Mouse (Mus musculus): ENCODE measurements at regions not wholly inside any gene's neighbourhood (a gene's known extent, or its start where the extent isn't known, plus 50 kb on each side); places are given as distances from the start of the nearest gene placed in this dataset.
A peak's percentile ranks its signal among the peaks of the same experiment; 100 is the strongest.

DNA sequence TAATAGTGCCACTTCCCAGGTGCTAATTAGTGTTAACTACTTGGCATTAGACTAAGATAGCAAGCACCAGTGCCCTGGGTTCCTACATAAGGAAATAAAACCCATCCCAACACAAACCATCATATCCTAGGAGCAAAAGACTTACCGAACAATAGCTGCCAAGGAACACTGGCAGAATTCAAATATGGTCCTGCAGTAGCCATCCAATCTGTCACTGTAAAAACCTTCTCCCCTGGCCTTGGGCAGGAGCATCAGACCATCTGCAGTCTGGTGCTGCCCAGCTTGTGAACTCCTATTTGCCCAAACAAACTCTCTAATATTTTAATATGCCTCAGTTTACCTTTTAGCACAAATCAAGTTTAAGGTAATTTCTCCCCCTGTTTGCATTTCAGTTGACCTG lies 137.9 kb upstream of the Nabp1 start:
- TF ChIP-seq CTCF (IDR thresholded peaks at IDR 0.05; ENCODE audit: low read depth): no peak
- 93% methylated on average over 1 of the region's 1 CpGs for WGBS
- H3K36me3 ChIP-seq (ENCODE audit: control insufficient read depth, insufficient read depth): no peaks in the 10 kb centered on the region
- ATAC-seq: no peak
- H3K27me3 ChIP-seq (replicated peaks; ENCODE audit: control insufficient read depth, insufficient read depth, low read length): no peaks in the 10 kb centered on the region
- no peak overlapping the region for H3K4me2 ChIP-seq (replicated peaks; ENCODE audit: low read depth)
- H3K4me3 ChIP-seq (ENCODE audit: low read depth, low read length): no peak overlapping the region
- no peak overlapping the region for H3K9ac ChIP-seq (ENCODE audit: low read depth, low read length)
- no peaks in the 10 kb centered on the region for H3K4me1 ChIP-seq (replicated peaks; ENCODE audit: control insufficient read depth, insufficient read depth, low read length)
- no peaks in the 10 kb centered on the region for H3K9me3 ChIP-seq (ENCODE audit: control insufficient read depth)
- H3K27ac ChIP-seq (ENCODE audit: low read depth, low read length): no peak overlapping the region

DNA sequence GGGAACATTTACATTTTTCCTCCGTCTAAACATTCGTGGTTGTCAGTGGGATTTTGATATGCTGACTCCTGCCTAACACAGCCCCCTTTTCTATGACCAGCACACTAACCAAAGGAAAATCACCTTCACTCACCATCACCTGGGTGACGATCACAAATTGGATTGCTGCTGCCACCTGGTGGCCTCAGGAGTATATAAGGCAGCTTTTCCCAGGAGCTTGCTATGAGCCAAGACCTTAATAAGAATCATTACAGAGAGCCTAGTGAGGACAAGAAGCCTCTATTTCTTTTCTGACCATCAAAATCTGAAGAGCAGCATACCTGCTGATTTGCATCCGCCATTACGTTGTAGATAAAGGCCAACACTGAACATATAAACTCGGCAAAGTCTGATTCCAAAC lies 137.3 kb upstream of the Nabp1 start:
- Histone ChIP-seq H3K4me3 (ENCODE audit: low read depth, low read length) (no peak overlapping the region), H3K27me3 (replicated peaks; ENCODE audit: control insufficient read depth, insufficient read depth, low read length) (no peaks in the 10 kb centered on the region), H3K36me3 (ENCODE audit: control insufficient read depth, insufficient read depth) (no peaks in the 10 kb centered on the region), H3K27ac (ENCODE audit: low read depth, low read length) (no peak overlapping the region), H3K4me2 (replicated peaks; ENCODE audit: low read depth) (no peak overlapping the region), H3K9ac (ENCODE audit: low read depth, low read length) (no peak overlapping the region), H3K9me3 (ENCODE audit: control insufficient read depth) (no peaks in the 10 kb centered on the region), H3K4me1 (replicated peaks; ENCODE audit: control insufficient read depth, insufficient read depth, low read length) (no peaks in the 10 kb centered on the region)
- ATAC-seq: no peak
- WGBS: 23% methylated on average over 6 of the region's 6 CpGs
- TF ChIP-seq CTCF (IDR thresholded peaks at IDR 0.05; ENCODE audit: low read depth): peak; percentile 81

DNA sequence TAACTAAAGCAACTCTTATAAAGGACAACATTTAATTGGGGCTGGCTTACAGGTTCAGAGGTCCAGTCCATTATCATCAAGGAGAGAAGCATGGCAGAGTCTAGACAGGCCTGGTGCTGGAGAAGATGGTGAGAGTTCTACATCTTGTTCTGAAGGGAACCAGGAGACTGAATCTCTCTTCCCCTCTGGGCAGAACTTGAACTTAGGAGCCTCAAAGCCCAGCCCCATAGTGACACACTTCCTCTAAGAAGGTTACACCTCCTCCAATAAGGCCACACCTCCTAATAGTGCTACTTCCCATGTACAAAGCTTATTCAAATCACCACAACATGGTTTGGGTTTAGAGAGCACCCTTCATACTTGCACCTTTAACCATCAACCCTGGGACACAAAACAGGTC lies 136.5 kb upstream of the Nabp1 start:
- Histone ChIP-seq H3K9ac (ENCODE audit: low read depth, low read length) (no peak overlapping the region), H3K4me2 (replicated peaks; ENCODE audit: low read depth) (no peak overlapping the region), H3K4me1 (replicated peaks; ENCODE audit: control insufficient read depth, insufficient read depth, low read length) (no peaks in the 10 kb centered on the region), H3K4me3 (ENCODE audit: low read depth, low read length) (no peak overlapping the region), H3K27ac (ENCODE audit: low read depth, low read length) (no peak overlapping the region), H3K36me3 (ENCODE audit: control insufficient read depth, insufficient read depth) (no peaks in the 10 kb centered on the region), H3K27me3 (replicated peaks; ENCODE audit: control insufficient read depth, insufficient read depth, low read length) (no peaks in the 10 kb centered on the region), H3K9me3 (ENCODE audit: control insufficient read depth) (no peaks in the 10 kb centered on the region)
- no peak for ATAC-seq
- TF ChIP-seq CTCF (IDR thresholded peaks at IDR 0.05; ENCODE audit: low read depth): no peak

DNA sequence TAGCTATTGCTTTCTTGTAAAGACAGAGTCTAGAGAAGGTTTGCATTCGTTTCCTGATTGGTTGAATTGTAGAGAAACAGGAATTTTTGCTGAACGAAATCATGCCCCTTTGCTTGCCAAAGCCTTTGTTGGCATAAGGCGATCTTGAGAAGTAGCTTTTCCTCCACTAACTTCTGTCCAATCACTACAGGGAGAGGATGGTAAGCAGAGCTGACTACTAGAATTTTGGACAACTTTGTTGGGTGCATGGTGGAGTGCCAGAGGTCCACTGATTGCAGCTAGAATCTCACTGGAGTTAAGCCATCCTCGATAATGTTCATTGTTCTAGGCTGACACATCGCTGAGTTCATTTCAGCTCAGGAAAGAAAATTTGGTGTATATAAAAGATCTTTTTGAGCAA lies 131.1 kb upstream of the Nabp1 start:
- no peaks in the 10 kb centered on the region for H3K36me3 ChIP-seq (ENCODE audit: control insufficient read depth, insufficient read depth)
- no peak overlapping the region for H3K4me2 ChIP-seq (replicated peaks; ENCODE audit: low read depth)
- no peaks in the 10 kb centered on the region for H3K27me3 ChIP-seq (replicated peaks; ENCODE audit: control insufficient read depth, insufficient read depth, low read length)
- H3K9ac ChIP-seq (ENCODE audit: low read depth, low read length): no peak overlapping the region
- H3K4me1 ChIP-seq (replicated peaks; ENCODE audit: control insufficient read depth, insufficient read depth, low read length): no peaks in the 10 kb centered on the region
- H3K9me3 ChIP-seq (ENCODE audit: control insufficient read depth): no peaks in the 10 kb centered on the region
- no peak for ATAC-seq
- H3K27ac ChIP-seq (ENCODE audit: low read depth, low read length): no peak overlapping the region
- no peak overlapping the region for H3K4me3 ChIP-seq (ENCODE audit: low read depth, low read length)
- TF ChIP-seq CTCF (IDR thresholded peaks at IDR 0.05; ENCODE audit: low read depth): no peak
- 87% methylated on average over 5 of the region's 5 CpGs for WGBS

DNA sequence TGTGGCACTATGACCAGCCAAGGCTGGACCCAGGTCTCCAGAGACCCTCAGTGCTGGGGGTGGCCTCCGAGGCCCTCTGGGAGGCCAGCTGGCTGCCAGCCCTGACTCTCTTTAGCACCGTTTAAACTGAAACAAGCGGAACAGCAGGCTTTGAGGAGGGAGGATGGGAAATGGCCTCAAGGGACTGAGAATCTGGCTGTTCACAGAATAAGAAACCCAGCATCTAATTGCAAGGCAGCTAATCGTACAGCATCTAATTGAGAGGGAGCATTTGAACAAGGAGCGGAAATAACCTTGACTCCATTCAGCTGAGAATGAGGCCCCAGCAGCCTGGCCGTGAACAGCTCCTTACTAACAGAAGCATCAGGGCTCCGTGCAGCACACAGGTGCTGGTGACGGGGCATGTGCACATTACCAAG lies 129.2 kb upstream of the Nabp1 start:
- no peak for ATAC-seq
- H3K36me3 ChIP-seq (ENCODE audit: control insufficient read depth, insufficient read depth): no peaks in the 10 kb centered on the region
- H3K4me2 ChIP-seq (replicated peaks; ENCODE audit: low read depth): no peak overlapping the region
- no peaks in the 10 kb centered on the region for H3K9me3 ChIP-seq (ENCODE audit: control insufficient read depth)
- no peak overlapping the region for H3K27ac ChIP-seq (ENCODE audit: low read depth, low read length)
- H3K9ac ChIP-seq (ENCODE audit: low read depth, low read length): no peak overlapping the region
- H3K27me3 ChIP-seq (replicated peaks; ENCODE audit: control insufficient read depth, insufficient read depth, low read length): no peaks in the 10 kb centered on the region
- no peak for TF ChIP-seq CTCF (IDR thresholded peaks at IDR 0.05; ENCODE audit: low read depth)
- H3K4me3 ChIP-seq (ENCODE audit: low read depth, low read length): no peak overlapping the region
- H3K4me1 ChIP-seq (replicated peaks; ENCODE audit: control insufficient read depth, insufficient read depth, low read length): no peaks in the 10 kb centered on the region
- 53% methylated on average over 8 of the region's 8 CpGs for WGBS

DNA sequence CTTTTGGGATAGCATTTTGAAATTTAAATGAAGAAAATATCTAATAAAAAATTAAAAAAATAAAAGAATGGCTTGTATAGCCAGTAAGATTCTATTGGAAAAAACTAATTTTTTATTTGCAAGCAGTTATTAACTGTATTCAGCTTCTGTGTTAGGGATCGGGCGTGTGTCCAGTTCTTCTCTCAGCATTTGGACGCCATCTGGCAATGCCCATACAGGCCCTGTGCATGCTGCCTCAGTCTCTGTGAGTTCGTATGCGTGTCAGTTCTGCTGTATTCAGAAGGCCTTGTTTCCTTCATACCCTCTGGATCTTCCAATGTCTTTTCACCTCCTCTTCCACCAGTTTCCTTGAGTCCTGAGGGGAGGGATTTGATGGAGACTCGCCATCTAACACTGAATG lies 123.8 kb upstream of the Nabp1 start:
- no peak overlapping the region for H3K4me2 ChIP-seq (replicated peaks; ENCODE audit: low read depth)
- H3K27ac ChIP-seq (ENCODE audit: low read depth, low read length): no peak overlapping the region
- 91% methylated on average over 6 of the region's 6 CpGs for WGBS
- no peak for ATAC-seq
- no peaks in the 10 kb centered on the region for H3K27me3 ChIP-seq (replicated peaks; ENCODE audit: control insufficient read depth, insufficient read depth, low read length)
- H3K4me1 ChIP-seq (replicated peaks; ENCODE audit: control insufficient read depth, insufficient read depth, low read length): no peaks in the 10 kb centered on the region
- TF ChIP-seq CTCF (IDR thresholded peaks at IDR 0.05; ENCODE audit: low read depth): no peak
- no peaks in the 10 kb centered on the region for H3K9me3 ChIP-seq (ENCODE audit: control insufficient read depth)
- no peak overlapping the region for H3K9ac ChIP-seq (ENCODE audit: low read depth, low read length)
- H3K36me3 ChIP-seq (ENCODE audit: control insufficient read depth, insufficient read depth): no peaks in the 10 kb centered on the region
- H3K4me3 ChIP-seq (ENCODE audit: low read depth, low read length): no peak overlapping the region

DNA sequence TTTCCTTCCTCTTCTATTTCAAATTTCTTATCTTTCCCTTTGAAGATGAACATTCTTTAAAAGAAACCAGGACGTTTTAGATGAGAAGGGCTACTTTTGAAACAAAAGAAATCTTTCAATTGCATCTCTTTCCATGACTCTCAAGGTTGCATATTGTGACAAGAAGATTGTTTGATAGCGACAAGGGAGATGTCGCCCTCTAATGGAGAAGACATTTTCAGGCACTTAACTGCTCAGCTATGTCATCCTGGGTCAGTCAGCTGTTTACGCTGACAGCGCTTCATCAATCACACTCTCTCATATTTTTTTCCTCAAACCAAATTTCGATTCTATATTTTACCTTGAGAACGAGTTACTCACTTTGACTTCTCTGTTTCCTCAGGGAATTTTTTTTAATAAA lies 122.2 kb upstream of the Nabp1 start:
- H3K9me3 ChIP-seq (ENCODE audit: control insufficient read depth): no peaks in the 10 kb centered on the region
- H3K9ac ChIP-seq (ENCODE audit: low read depth, low read length): no peak overlapping the region
- WGBS: 29% methylated on average over 7 of the region's 7 CpGs
- no peak overlapping the region for H3K4me2 ChIP-seq (replicated peaks; ENCODE audit: low read depth)
- H3K27ac ChIP-seq (ENCODE audit: low read depth, low read length): no peak overlapping the region
- no peak for ATAC-seq
- H3K27me3 ChIP-seq (replicated peaks; ENCODE audit: control insufficient read depth, insufficient read depth, low read length): no peaks in the 10 kb centered on the region
- no peak overlapping the region for H3K4me3 ChIP-seq (ENCODE audit: low read depth, low read length)
- peak; percentile 79 for TF ChIP-seq CTCF (IDR thresholded peaks at IDR 0.05; ENCODE audit: low read depth)
- H3K36me3 ChIP-seq (ENCODE audit: control insufficient read depth, insufficient read depth): no peaks in the 10 kb centered on the region
- no peaks in the 10 kb centered on the region for H3K4me1 ChIP-seq (replicated peaks; ENCODE audit: control insufficient read depth, insufficient read depth, low read length)

Measured in intestine, postnatal 0 days (tissue).